Mouse (Mus musculus): ENCODE data around the gene Prpf31. TPM values are rescaled to one million over a fixed set of nuclear protein-coding genes. Genes with fewer than 3 reads are reported as not detected.

Prpf31 gene
- total and polyA plus RNA-seq, 3 experiments = 43.3 to 97.9 (median 59.2) TPM

- H3K4me3 ChIP-seq (ENCODE audit: low read depth, low read length) = no peak overlapping the region
- H3K4me1 ChIP-seq (ENCODE audit: insufficient read depth, low read depth, low read length) = no peaks in the 10 kb centered on the region
- no peaks in the 10 kb centered on the region for H3K9me3 ChIP-seq (replicated peaks)
- H3K27me3 ChIP-seq (ENCODE audit: insufficient read depth, low read length) = peaks cover 29% of the 10 kb centered on the region
- no peaks in the 10 kb centered on the region for H3K36me3 ChIP-seq (replicated peaks)
- ATAC-seq (ENCODE audit: extremely low read depth, insufficient number of reproducible peaks, low FRiP score, poor library complexity, severe bottlenecking) = no peak
- no peak for DNase-seq (ENCODE audit: low spot score)
- TF ChIP-seq GATA2 (IDR thresholded peaks at IDR 0.05; ENCODE audit: borderline replicate concordance, low read depth, low read length) (no peak), TAL1 (conservative IDR thresholded peaks at IDR 0.05; ENCODE audit: low read depth, low read length) (no peak), GATA1 (IDR thresholded peaks at IDR 0.05; ENCODE audit: borderline replicate concordance, low read length) (no peak), POLR2AphosphoS5 (IDR thresholded peaks at IDR 0.05; ENCODE audit: insufficient replicate concordance, low read depth, low read length) (no peak), CTCF (IDR thresholded peaks at IDR 0.05; ENCODE audit: low read depth, low read length) (no peak)
Measured at GRCm38 (mm10) chr7:3607391-3607790, 22.4 kb upstream of the Prpf31 start.

DNA sequence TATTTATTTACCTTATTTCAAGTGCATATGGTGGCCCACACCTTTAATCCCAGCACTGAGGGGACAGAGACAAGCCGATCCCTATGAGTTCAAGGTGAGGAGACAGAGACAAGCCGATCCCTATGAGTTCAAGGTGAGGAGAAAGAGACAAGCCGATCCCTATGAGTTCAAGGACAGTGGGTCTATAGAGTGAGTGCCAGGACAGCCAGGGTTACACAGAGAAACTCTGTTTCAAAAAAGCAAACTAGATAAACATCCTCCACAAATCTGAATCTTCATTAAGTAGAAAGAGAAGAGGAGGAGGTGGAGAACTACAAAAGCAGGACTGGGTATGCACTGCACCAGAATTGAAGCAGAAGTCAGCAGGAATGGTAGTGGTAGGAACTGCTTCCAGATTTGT lies 21.1 kb upstream of the Prpf31 start:
- TF ChIP-seq TAL1 (conservative IDR thresholded peaks at IDR 0.05; ENCODE audit: low read depth, low read length) = no peak
- TF ChIP-seq GATA2 (IDR thresholded peaks at IDR 0.05; ENCODE audit: borderline replicate concordance, low read depth, low read length) = no peak
- no peak for TF ChIP-seq CTCF (IDR thresholded peaks at IDR 0.05; ENCODE audit: low read depth, low read length)
- H3K4me3 ChIP-seq (ENCODE audit: low read depth, low read length) = no peak overlapping the region
- H3K9me3 ChIP-seq (replicated peaks) = no peaks in the 10 kb centered on the region
- H3K4me1 ChIP-seq (ENCODE audit: insufficient read depth, low read depth, low read length) = no peaks in the 10 kb centered on the region
- peaks cover 32% of the 10 kb centered on the region for H3K27me3 ChIP-seq (ENCODE audit: insufficient read depth, low read length)
- DNase-seq (ENCODE audit: low spot score) (no peak), ATAC-seq (ENCODE audit: extremely low read depth, insufficient number of reproducible peaks, low FRiP score, poor library complexity, severe bottlenecking) (no peak)
- no peaks in the 10 kb centered on the region for H3K36me3 ChIP-seq (replicated peaks)

DNA sequence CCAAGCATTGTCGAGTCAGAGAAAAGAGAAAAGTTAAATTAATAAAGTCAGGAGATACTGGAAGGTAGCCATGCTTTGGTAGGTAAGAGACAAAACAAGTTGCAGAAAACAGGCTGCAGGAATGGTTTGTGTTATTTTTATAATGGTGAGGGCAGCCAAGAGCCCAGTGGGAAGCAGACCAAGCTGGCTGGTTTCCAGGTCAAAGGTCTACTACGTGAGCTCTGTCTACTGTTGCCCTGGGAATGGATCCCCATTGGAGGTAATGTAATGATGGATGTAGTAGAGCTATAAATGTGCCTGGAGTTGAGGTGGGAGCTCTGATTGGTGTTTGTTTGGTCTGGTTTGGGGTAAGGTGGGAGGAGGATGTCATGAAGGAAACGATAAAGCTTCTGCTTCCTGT lies 20.7 kb upstream of the Prpf31 start:
- H3K4me3 ChIP-seq (ENCODE audit: low read depth, low read length) = no peak overlapping the region
- DNase-seq (ENCODE audit: low spot score) = no peak
- TF ChIP-seq POLR2AphosphoS5 (IDR thresholded peaks at IDR 0.05; ENCODE audit: insufficient replicate concordance, low read depth, low read length) = no peak
- no peak for TF ChIP-seq GATA2 (IDR thresholded peaks at IDR 0.05; ENCODE audit: borderline replicate concordance, low read depth, low read length)
- TF ChIP-seq GATA1 (IDR thresholded peaks at IDR 0.05; ENCODE audit: borderline replicate concordance, low read length) = no peak
- no peak for TF ChIP-seq CTCF (IDR thresholded peaks at IDR 0.05; ENCODE audit: low read depth, low read length)
- no peak for TF ChIP-seq TAL1 (conservative IDR thresholded peaks at IDR 0.05; ENCODE audit: low read depth, low read length)
- no peaks in the 10 kb centered on the region for H3K36me3 ChIP-seq (replicated peaks)
- H3K27me3 ChIP-seq (ENCODE audit: insufficient read depth, low read length) = peaks cover 33% of the 10 kb centered on the region
- ATAC-seq (ENCODE audit: extremely low read depth, insufficient number of reproducible peaks, low FRiP score, poor library complexity, severe bottlenecking) = no peak
- no peaks in the 10 kb centered on the region for H3K9me3 ChIP-seq (replicated peaks)
- no peaks in the 10 kb centered on the region for H3K4me1 ChIP-seq (ENCODE audit: insufficient read depth, low read depth, low read length)

- no peak for TF ChIP-seq POLR2AphosphoS5 (IDR thresholded peaks at IDR 0.05; ENCODE audit: insufficient replicate concordance, low read depth, low read length)
- TF ChIP-seq GATA1 (IDR thresholded peaks at IDR 0.05; ENCODE audit: borderline replicate concordance, low read length) = no peak
- no peak for TF ChIP-seq CTCF (IDR thresholded peaks at IDR 0.05; ENCODE audit: low read depth, low read length)
- no peak for TF ChIP-seq TAL1 (conservative IDR thresholded peaks at IDR 0.05; ENCODE audit: low read depth, low read length)
- TF ChIP-seq GATA2 (IDR thresholded peaks at IDR 0.05; ENCODE audit: borderline replicate concordance, low read depth, low read length) = no peak
Measured at GRCm38 (mm10) chr7:3610437-3610836, 19.3 kb upstream of the Prpf31 start.

GRCm38 (mm10) chr7:3611006-3611405 lies 18.8 kb upstream of the Prpf31 start:
- no peaks in the 10 kb centered on the region for H3K36me3 ChIP-seq (replicated peaks)
- DNase-seq (ENCODE audit: low spot score) = no peak
- no peak overlapping the region for H3K4me3 ChIP-seq (ENCODE audit: low read depth, low read length)
- no peaks in the 10 kb centered on the region for H3K9me3 ChIP-seq (replicated peaks)
- no peak for ATAC-seq (ENCODE audit: extremely low read depth, insufficient number of reproducible peaks, low FRiP score, poor library complexity, severe bottlenecking)
- H3K27me3 ChIP-seq (ENCODE audit: insufficient read depth, low read length) = peaks cover 49% of the 10 kb centered on the region
- no peaks in the 10 kb centered on the region; the same call in 1 of the 2 replicates for H3K4me1 ChIP-seq (ENCODE audit: insufficient read depth, low read depth, low read length)
- TF ChIP-seq CTCF (IDR thresholded peaks at IDR 0.05; ENCODE audit: low read depth, low read length) = no peak
- TF ChIP-seq TAL1 (conservative IDR thresholded peaks at IDR 0.05; ENCODE audit: low read depth, low read length) = no peak
- no peak for TF ChIP-seq GATA2 (IDR thresholded peaks at IDR 0.05; ENCODE audit: borderline replicate concordance, low read depth, low read length)
- no peak for TF ChIP-seq POLR2AphosphoS5 (IDR thresholded peaks at IDR 0.05; ENCODE audit: insufficient replicate concordance, low read depth, low read length)
- no peak for TF ChIP-seq GATA1 (IDR thresholded peaks at IDR 0.05; ENCODE audit: borderline replicate concordance, low read length)

More at GRCm38 (mm10) chr7:3610437-3610836, 19.3 kb upstream of the Prpf31 start:
- H3K36me3 ChIP-seq (replicated peaks) = no peaks in the 10 kb centered on the region
- H3K27me3 ChIP-seq (ENCODE audit: insufficient read depth, low read length) = peaks cover 46% of the 10 kb centered on the region
- H3K4me1 ChIP-seq (ENCODE audit: insufficient read depth, low read depth, low read length) = no peaks in the 10 kb centered on the region
- DNase-seq (ENCODE audit: low spot score) (no peak), ATAC-seq (ENCODE audit: extremely low read depth, insufficient number of reproducible peaks, low FRiP score, poor library complexity, severe bottlenecking) (no peak)
- no peak overlapping the region for H3K4me3 ChIP-seq (ENCODE audit: low read depth, low read length)
- no peaks in the 10 kb centered on the region for H3K9me3 ChIP-seq (replicated peaks)

DNA sequence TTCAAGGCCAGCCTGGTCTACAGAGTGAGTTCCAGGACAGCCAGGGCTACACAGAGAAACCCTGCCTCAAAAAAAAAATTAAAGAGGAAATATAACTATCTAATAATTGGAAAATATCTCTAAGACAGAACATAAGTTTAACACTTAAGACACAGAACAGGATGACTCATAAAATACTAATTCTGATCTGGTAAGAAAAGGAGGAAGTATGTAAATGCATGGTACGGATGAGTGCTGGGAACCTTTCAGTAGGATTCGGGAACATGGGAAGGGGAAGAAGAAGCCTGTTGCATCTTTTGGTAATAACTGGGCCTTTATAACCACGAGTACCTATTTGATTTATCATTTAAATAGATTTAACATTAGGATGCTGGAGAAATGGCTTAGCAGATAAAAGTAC lies 15.8 kb upstream of the Prpf31 start:
- Histone ChIP-seq H3K4me1 (ENCODE audit: insufficient read depth, low read depth, low read length) (peaks cover 19% of the 10 kb centered on the region), H3K9me3 (replicated peaks) (no peaks in the 10 kb centered on the region), H3K4me3 (ENCODE audit: low read depth, low read length) (no peak overlapping the region), H3K27me3 (ENCODE audit: insufficient read depth, low read length) (peaks cover 51% of the 10 kb centered on the region), H3K36me3 (replicated peaks) (peaks cover 6% of the 10 kb centered on the region)
- no peak for DNase-seq (ENCODE audit: low spot score)
- no peak for TF ChIP-seq POLR2AphosphoS5 (IDR thresholded peaks at IDR 0.05; ENCODE audit: insufficient replicate concordance, low read depth, low read length)
- TF ChIP-seq CTCF (IDR thresholded peaks at IDR 0.05; ENCODE audit: low read depth, low read length) = no peak
- TF ChIP-seq GATA1 (IDR thresholded peaks at IDR 0.05; ENCODE audit: borderline replicate concordance, low read length) = no peak
- ATAC-seq (ENCODE audit: extremely low read depth, insufficient number of reproducible peaks, low FRiP score, poor library complexity, severe bottlenecking) = no peak

GRCm38 (mm10) chr7:3616057-3616388 lies 13.8 kb upstream of the Prpf31 start, which contains the start of gene Oscar:
Gene Oscar (minus strand): TSS chr7:3616157.
- H3K9me3 ChIP-seq (replicated peaks) = no peaks in the 10 kb centered on the region
- peak within 1 kb of the TSS; percentile 75 for H3K4me3 ChIP-seq (ENCODE audit: low read depth, low read length)
- peaks cover 25% of the 10 kb centered on the region for H3K36me3 ChIP-seq (replicated peaks)
- DNase-seq (ENCODE audit: low spot score) = no peak
- peaks cover 41% of the 10 kb centered on the region for H3K27me3 ChIP-seq (ENCODE audit: insufficient read depth, low read length)
- H3K4me1 ChIP-seq (ENCODE audit: insufficient read depth, low read depth, low read length) = peaks cover 27% of the 10 kb centered on the region
- no peak for ATAC-seq (ENCODE audit: extremely low read depth, insufficient number of reproducible peaks, low FRiP score, poor library complexity, severe bottlenecking)
- TF ChIP-seq CTCF (IDR thresholded peaks at IDR 0.05; ENCODE audit: low read depth, low read length) = no peak
- TF ChIP-seq GATA1 (IDR thresholded peaks at IDR 0.05; ENCODE audit: borderline replicate concordance, low read length) = no peak
